In genomic region chr12:40222251-40223081, GRCm38 (mm10) we compare ENCODE assay signal across 8 mouse cellular contexts. TPM values are rescaled to one million over a fixed set of nuclear protein-coding genes. Genes with fewer than 3 reads are reported as not detected.
DNase-seq lines count a peak whose midpoint lies in the region; ATAC-seq and TF ChIP-seq lines count a peak whose summit lies in the region.

No protein-coding gene starts in this region.

- 0 out of 2 replicates have a peak, but pooled peaks cover 1% of the 10 kb centered on the region for H3K36me3 ChIP-seq in heart, embryonic 14.5 days (ENCODE audit: control insufficient read depth, insufficient read depth, low read length)
- H3K36me3 ChIP-seq in liver, embryonic 11.5 days (ENCODE audit: control insufficient read depth, insufficient read depth, low read length): no peaks in the 10 kb centered on the region
- no peaks in the 10 kb centered on the region for H3K36me3 ChIP-seq in myocyte (ENCODE audit: control insufficient read depth, insufficient read depth)
- H3K36me3 ChIP-seq in splenic B cell, adult 2 months (ENCODE audit: control insufficient read depth, insufficient read depth, low read length, poor library complexity, severe bottlenecking): no peaks in the 10 kb centered on the region

- no peaks in the 10 kb centered on the region for H3K27me3 ChIP-seq in heart, embryonic 14.5 days (ENCODE audit: control insufficient read depth, insufficient read depth, low read length)
- no peaks in the 10 kb centered on the region for H3K27me3 ChIP-seq in liver, embryonic 11.5 days (replicated peaks; ENCODE audit: control insufficient read depth, insufficient read depth, low read length)
- H3K27me3 ChIP-seq in myocyte (ENCODE audit: control insufficient read depth, insufficient read depth, insufficient read length): no peaks in the 10 kb centered on the region
- H3K27me3 ChIP-seq in splenic B cell, adult 2 months (ENCODE audit: control insufficient read depth, insufficient read depth, low read length, poor library complexity, severe bottlenecking): no peaks in the 10 kb centered on the region

- peaks cover 5 to 21% of the 10 kb centered on the region in 2 experiments for H3K4me1 ChIP-seq in heart, embryonic 14.5 days (ENCODE audit: control insufficient read depth in 2 of 2, insufficient read depth in 2 of 2, low read length in 2 of 2)
- peaks cover 8% of the 10 kb centered on the region; the same call in 1 of the 2 replicates for H3K4me1 ChIP-seq in liver, embryonic 11.5 days (replicated peaks; ENCODE audit: control insufficient read depth, insufficient read depth, low read length)

- H3K27ac ChIP-seq in heart, embryonic 14.5 days (replicated peaks in 1 of 2; ENCODE audit: control insufficient read depth in 1 of 2, insufficient read depth in 1 of 2, low read depth in 2 of 2, low read length in 2 of 2): peak overlapping the region; percentile 94 to 99
- H3K27ac ChIP-seq in liver, embryonic 11.5 days (ENCODE audit: low read depth, low read length): peak overlapping the region; percentile 93

- H3K9ac ChIP-seq in heart, embryonic 14.5 days (ENCODE audit: low read length): peak overlapping the region; percentile 99
- H3K9ac ChIP-seq in liver, embryonic 11.5 days (ENCODE audit: low read depth, low read length): peak overlapping the region; percentile 97

- ATAC-seq in heart, embryonic 14.5 days (ENCODE audit: insufficient number of reproducible peaks, insufficient read depth, low FRiP score, low read depth): peak; percentile 94
- peak; percentile 90 for ATAC-seq in liver, embryonic 11.5 days (replicated peaks; ENCODE audit: low FRiP score)

- DNase-seq in CD8-positive naive resting alpha-beta T cell, adult 2 months (ENCODE audit: low read depth in 2 of 2, low spot score in 2 of 2): peak; percentile 78 to 80
- peak; percentile 82 for DNase-seq in c-Kit-negative CD71-positive TER-119-positive erythroid progenitor cells, embryonic 14.5 days (ENCODE audit: low read depth, low spot score)
- peak; percentile 90 for DNase-seq in fibroblast of lung, adult 2 months (ENCODE audit: low read depth)
- peak; percentile 97 for DNase-seq in kidney, postnatal 10 days
- peak; percentile 90 for DNase-seq in liver, embryonic 11.5 days (ENCODE audit: low spot score)
- DNase-seq in splenic B cell, adult 2 months (ENCODE audit: low read depth, low spot score): peak; percentile 93

- H3K4me3 ChIP-seq in heart, embryonic 14.5 days (ENCODE audit: control insufficient read depth in 1 of 2, insufficient read depth in 1 of 2, low read depth in 1 of 2, low read length in 2 of 2): peak overlapping the region; percentile 81 to 98
- H3K4me3 ChIP-seq in liver, embryonic 11.5 days (ENCODE audit: low read depth, low read length): peak overlapping the region; percentile 94
- peak overlapping the region; percentile 85 for H3K4me3 ChIP-seq in myocyte

- peak overlapping the region; percentile 74 for H3K4me2 ChIP-seq in heart, embryonic 14.5 days (ENCODE audit: low read length)
- H3K4me2 ChIP-seq in liver, embryonic 11.5 days: peak overlapping the region; percentile 67
- peak overlapping the region; percentile 91 for H3K4me2 ChIP-seq in myocyte (ENCODE audit: low read depth)

- peak; percentile 42 for TF ChIP-seq POLR2A in myocyte (IDR thresholded peaks at IDR 0.05; ENCODE audit: insufficient read length, low read depth)

- no peaks in the 10 kb centered on the region for H3K9me3 ChIP-seq in heart, embryonic 14.5 days (ENCODE audit: control insufficient read depth, low read length)
- H3K9me3 ChIP-seq in liver, embryonic 11.5 days (ENCODE audit: control insufficient read depth, low read length): no peaks in the 10 kb centered on the region

- under 1% methylated on average over 81 of the region's 81 CpGs for WGBS in heart, embryonic 14.5 days
- under 1% methylated on average over 81 of the region's 81 CpGs for WGBS in liver, embryonic 11.5 days

- peaks cover 48% of the 10 kb centered on the region for H3K79me2 ChIP-seq in myocyte (ENCODE audit: control insufficient read depth, insufficient read depth)

- peak overlapping the region; percentile 56 for H3ac ChIP-seq in myocyte (ENCODE audit: control insufficient read depth, insufficient read length)

TF ChIP-seq in myocyte, 11 proteins besides CTCF, POLR2A, EP300 and RAD21:
- TF ChIP-seq SRF (IDR thresholded peaks at IDR 0.05; ENCODE audit: control insufficient read depth, insufficient read length, low read depth): no peak
- no peak for TF ChIP-seq REST (IDR thresholded peaks at IDR 0.05; ENCODE audit: insufficient read depth, insufficient read length)
- no peak for TF ChIP-seq CEBPB (IDR thresholded peaks at IDR 0.05; ENCODE audit: insufficient read depth, poor library complexity, severe bottlenecking)
- no peak for TF ChIP-seq TCF12 (IDR thresholded peaks at IDR 0.05; ENCODE audit: insufficient read depth, poor library complexity, severe bottlenecking)
- TF ChIP-seq MYOD1 (IDR thresholded peaks at IDR 0.05; ENCODE audit: control insufficient read depth in 1 of 3, insufficient read length in 2 of 3, low read depth in 2 of 3): peak in 1 of 3 experiments; percentile 60
- TF ChIP-seq TCF3 (IDR thresholded peaks at IDR 0.05; ENCODE audit: insufficient read length, low read depth): no peak
- peak; percentile 57 for TF ChIP-seq POLR2AphosphoS2 (IDR thresholded peaks at IDR 0.05; ENCODE audit: insufficient read length, low read depth)
- TF ChIP-seq MYOG (IDR thresholded peaks at IDR 0.05; ENCODE audit: control insufficient read depth in 1 of 3, insufficient read depth in 1 of 3, insufficient read length in 2 of 3, low read depth in 2 of 3): peak in 1 of 3 experiments; percentile 29
- peak; percentile 16 for TF ChIP-seq MAX (IDR thresholded peaks at IDR 0.05; ENCODE audit: low read depth)
- no peak for TF ChIP-seq E2F4 (IDR thresholded peaks at IDR 0.05; ENCODE audit: insufficient read depth)
- TF ChIP-seq USF1 (IDR thresholded peaks at IDR 0.05; ENCODE audit: low read depth): no peak

RNA-seq across cellular contexts. Expression of gene Lsmem1, which starts 23.2 kb away (rescaled TPM):
- polyA plus RNA-seq in heart, embryonic 14.5 days (2014; fragmentation: Nextera tagmentation; extraction: Ambion mirVana): 39.3 and 41.1 TPM in 2 replicates
- 0.14 TPM in 2 replicates for polyA plus RNA-seq in liver, embryonic 11.5 days (2014; fragmentation: Nextera tagmentation; extraction: Ambion mirVana)
- 0.22 TPM for polyA plus RNA-seq in myocyte (2012; fragmentation: generic; extraction: Trizol)

RNA-seq across cellular contexts. Expression of gene Ifrd1, which starts 25.8 kb away (rescaled TPM):
- 93.7 and 95.7 TPM in 2 replicates for polyA plus RNA-seq in heart, embryonic 14.5 days (2014; fragmentation: Nextera tagmentation; extraction: Ambion mirVana)
- polyA plus RNA-seq in liver, embryonic 11.5 days (2014; fragmentation: Nextera tagmentation; extraction: Ambion mirVana): 99.9 and 112 TPM in 2 replicates
- polyA plus RNA-seq in myocyte (2012; fragmentation: generic; extraction: Trizol): 84.7 TPM

Comparison
In these comparisons a context has a peak if more than half of its experiments do, and no peak if none do; other contexts are left out.
1. Peak in every context shown above with its lines: DNase-seq, ATAC-seq, H3K4me3 ChIP-seq and H3K27ac ChIP-seq.
2. RNA of gene Lsmem1, which starts 23.2 kb away (polyA plus RNA-seq): 39.3 to 41.1 TPM in heart, embryonic 14.5 days; 0.22 TPM in myocyte (single experiment) and 0.14 TPM in liver, embryonic 11.5 days; every median in the first group is over 10 times any median in the second.